Mouse (Mus musculus): ENCODE data around the gene Dst. TPM values are rescaled to one million over a fixed set of nuclear protein-coding genes. Genes with fewer than 3 reads are reported as not detected.

The Dst gene
- total and polyA plus RNA-seq, 3 experiments = 66.7 to 404 (median 334) TPM

DNA sequence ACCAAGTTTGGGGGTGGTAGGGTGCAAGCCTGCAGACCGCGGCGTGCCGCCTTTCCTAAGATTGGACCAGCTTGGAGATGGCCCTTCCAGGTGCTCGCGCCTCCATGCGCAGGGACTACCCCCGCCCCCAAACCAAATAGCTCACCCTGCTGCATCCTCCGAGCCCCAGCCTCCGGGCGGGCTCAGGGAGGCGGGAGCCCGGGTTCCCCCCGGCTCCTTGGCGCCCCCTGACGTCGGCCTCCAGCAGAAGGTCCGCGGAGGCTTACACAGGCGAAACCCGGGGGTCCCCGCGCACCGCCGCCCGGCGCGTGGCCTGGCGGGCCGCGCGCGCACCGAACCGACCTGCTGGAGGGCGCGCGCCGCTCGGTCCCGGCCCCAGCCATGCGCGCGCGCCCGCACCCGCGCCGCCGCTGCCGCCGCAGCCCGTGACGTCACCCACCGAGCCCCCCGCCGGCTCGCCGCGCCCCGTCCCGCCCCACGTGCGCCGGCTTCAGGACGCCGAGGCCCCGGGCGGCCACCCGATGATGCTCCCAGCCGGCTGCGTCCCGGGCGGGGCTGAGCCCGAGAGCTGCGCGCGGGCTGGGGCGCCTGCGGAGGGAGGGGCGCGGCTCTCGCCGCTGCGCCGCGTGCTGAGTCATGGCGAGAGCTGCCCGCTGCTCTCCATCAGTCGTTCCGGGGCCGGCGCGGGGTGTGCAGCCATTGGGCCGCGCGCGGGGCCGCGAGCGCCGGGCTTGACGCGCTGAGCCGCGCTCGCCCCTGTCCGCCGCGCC is 419 bp upstream of the Dst start, which contains the start of gene Bend6:
Gene Bend6 (minus strand): TSS at position 396 of the 770 bp plus-strand sequence.
- no peaks in the 10 kb centered on the region for H3K79me2 ChIP-seq (replicated peaks; ENCODE audit: control insufficient read depth, insufficient read depth, low read length)
- peak within 1 kb of the TSS; percentile 60 for H3K4me3 ChIP-seq
- peak; percentile 83 to 84 for DNase-seq
- peak within 1 kb of the TSS; percentile 33; the same call in 1 of the 2 replicates for H3K27ac ChIP-seq
- H3K27me3 ChIP-seq (ENCODE audit: control insufficient read depth, insufficient read depth, low read length) = no peaks in the 10 kb centered on the region; the same call in 1 of the 2 replicates
- no peaks in the 10 kb centered on the region; the same call in none of the 2 replicates for H3K4me1 ChIP-seq (ENCODE audit: control insufficient read depth, insufficient read depth, low read length)
- H3K9ac ChIP-seq (ENCODE audit: low read depth, low read length) = peak within 1 kb of the TSS; percentile 75
- TF ChIP-seq CTCF (IDR thresholded peaks at IDR 0.05) (peak; percentile 66), EP300 (IDR thresholded peaks at IDR 0.05; ENCODE audit: insufficient read depth, low read depth, low read length) (no peak), POLR2A (IDR thresholded peaks at IDR 0.05; ENCODE audit: insufficient read depth, low read depth, low read length) (no peak)
- intact Hi-C loops (cut with DNase I) = loop anchor here (5.0 kb wide), 1 partner anchor 40 kb away; no protein-coding TSS in a partner anchor
- H3K36me3 ChIP-seq (ENCODE audit: control insufficient read depth, insufficient read depth, low read length) = no peaks in the 10 kb centered on the region
- under 1% methylated on average over 87 of the region's 110 CpGs for WGBS

DNA sequence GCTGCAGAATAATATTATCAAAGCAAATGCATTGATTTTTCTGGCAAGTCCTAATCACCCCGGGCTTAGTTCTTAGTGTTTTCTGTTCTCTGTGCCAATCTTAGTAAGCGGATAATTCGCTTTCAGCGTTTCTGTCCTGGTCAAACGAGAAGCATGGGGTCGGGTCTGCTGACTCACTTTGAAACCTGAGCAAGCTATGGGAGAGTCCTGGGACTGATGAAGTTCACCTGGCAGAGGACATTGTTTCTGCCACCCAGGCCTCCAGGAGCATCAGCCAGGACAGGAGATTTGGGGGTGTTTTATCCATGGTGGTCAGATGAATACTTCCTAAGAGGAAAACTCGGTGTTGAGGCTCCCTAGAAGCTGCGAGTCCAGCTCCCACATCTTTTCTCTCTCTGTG is 3.6 kb downstream of the Dst start:
- Histone ChIP-seq H3K27ac (no peak overlapping the region), H3K9ac (ENCODE audit: low read depth, low read length) (no peak overlapping the region), H3K27me3 (ENCODE audit: control insufficient read depth, insufficient read depth, low read length) (no peaks in the 10 kb centered on the region; the same call in 1 of the 2 replicates), H3K79me2 (replicated peaks; ENCODE audit: control insufficient read depth, insufficient read depth, low read length) (no peaks in the 10 kb centered on the region), H3K4me3 (no peak overlapping the region), H3K36me3 (ENCODE audit: control insufficient read depth, insufficient read depth, low read length) (no peaks in the 10 kb centered on the region), H3K4me1 (ENCODE audit: control insufficient read depth, insufficient read depth, low read length) (no peaks in the 10 kb centered on the region)
- intact Hi-C loops (cut with DNase I) = no loop called here
- 73% methylated on average over 8 of the region's 8 CpGs for WGBS
- DNase-seq = no peak
- TF ChIP-seq POLR2A (IDR thresholded peaks at IDR 0.05; ENCODE audit: insufficient read depth, low read depth, low read length) = no peak
- no peak for TF ChIP-seq CTCF (IDR thresholded peaks at IDR 0.05)
- no peak for TF ChIP-seq EP300 (IDR thresholded peaks at IDR 0.05; ENCODE audit: insufficient read depth, low read depth, low read length)

- 81% methylated on average over 5 of the region's 5 CpGs for WGBS
- H3K4me1 ChIP-seq (ENCODE audit: control insufficient read depth, insufficient read depth, low read length) = no peaks in the 10 kb centered on the region
- H3K79me2 ChIP-seq (replicated peaks; ENCODE audit: control insufficient read depth, insufficient read depth, low read length) = no peaks in the 10 kb centered on the region
- H3K36me3 ChIP-seq (ENCODE audit: control insufficient read depth, insufficient read depth, low read length) = no peaks in the 10 kb centered on the region
- H3K27me3 ChIP-seq (ENCODE audit: control insufficient read depth, insufficient read depth, low read length) = no peaks in the 10 kb centered on the region
- H3K4me3 ChIP-seq = no peak overlapping the region
- DNase-seq = no peak
- TF ChIP-seq CTCF (IDR thresholded peaks at IDR 0.05) (no peak), POLR2A (IDR thresholded peaks at IDR 0.05; ENCODE audit: insufficient read depth, low read depth, low read length) (no peak), EP300 (IDR thresholded peaks at IDR 0.05; ENCODE audit: insufficient read depth, low read depth, low read length) (no peak)
- no peak overlapping the region for H3K9ac ChIP-seq (ENCODE audit: low read depth, low read length)
- intact Hi-C loops (cut with DNase I) = no loop called here
- H3K27ac ChIP-seq = no peak overlapping the region
Measured at GRCm38 (mm10) chr1:33916554-33916953, 8.5 kb downstream of the Dst start.

DNA sequence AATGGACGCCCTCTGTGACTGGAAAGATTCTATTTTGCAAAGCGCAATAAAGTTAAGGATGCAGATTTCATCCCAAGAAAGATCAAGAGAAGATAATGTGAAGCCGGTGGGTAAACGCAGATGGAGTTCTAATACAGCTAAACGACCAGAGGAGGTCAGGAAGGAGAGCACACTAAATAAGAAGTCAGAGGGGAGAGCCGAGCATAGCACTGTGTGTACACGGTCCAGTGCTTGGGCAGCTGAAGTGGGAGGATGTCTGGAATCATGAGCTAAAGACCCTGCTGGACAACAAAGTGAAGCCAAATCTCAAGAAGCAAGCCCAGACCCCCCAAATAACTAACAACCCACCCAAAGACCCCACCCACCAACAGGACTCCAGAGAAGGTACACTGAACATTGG is 14.9 kb downstream of the Dst start:
- H3K9ac ChIP-seq (ENCODE audit: low read depth, low read length) = no peak overlapping the region
- no peaks in the 10 kb centered on the region for H3K79me2 ChIP-seq (replicated peaks; ENCODE audit: control insufficient read depth, insufficient read depth, low read length)
- H3K4me1 ChIP-seq (ENCODE audit: control insufficient read depth, insufficient read depth, low read length) = no peaks in the 10 kb centered on the region
- intact Hi-C loops (cut with DNase I) = no loop called here
- no peak overlapping the region for H3K27ac ChIP-seq
- 75% methylated on average over 7 of the region's 7 CpGs for WGBS
- no peaks in the 10 kb centered on the region for H3K27me3 ChIP-seq (ENCODE audit: control insufficient read depth, insufficient read depth, low read length)
- H3K4me3 ChIP-seq = no peak overlapping the region
- no peak for DNase-seq
- TF ChIP-seq POLR2A (IDR thresholded peaks at IDR 0.05; ENCODE audit: insufficient read depth, low read depth, low read length) (no peak), EP300 (IDR thresholded peaks at IDR 0.05; ENCODE audit: insufficient read depth, low read depth, low read length) (no peak), CTCF (IDR thresholded peaks at IDR 0.05) (no peak)
- no peaks in the 10 kb centered on the region for H3K36me3 ChIP-seq (ENCODE audit: control insufficient read depth, insufficient read depth, low read length)

DNA sequence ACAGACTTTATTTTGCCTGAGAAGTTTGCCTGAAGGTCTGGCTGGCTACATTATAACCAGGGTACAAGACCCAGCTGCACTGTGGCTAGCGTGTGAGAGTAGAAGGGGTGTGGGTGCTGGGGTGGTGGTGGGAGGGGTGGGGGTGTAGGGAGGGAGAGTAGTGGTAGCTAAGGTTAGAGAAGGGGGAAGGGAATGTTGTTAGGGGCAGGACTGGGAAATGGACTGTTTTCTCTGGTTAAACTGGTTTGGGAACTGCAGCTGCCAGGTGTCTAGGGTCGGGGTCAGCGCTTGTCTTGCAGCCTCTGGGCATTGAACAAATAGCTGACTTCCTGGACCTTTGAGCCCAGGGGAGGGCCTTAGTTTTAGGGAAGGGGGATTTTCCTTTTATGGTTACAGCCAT is 17.3 kb downstream of the Dst start:
- H3K27me3 ChIP-seq (ENCODE audit: control insufficient read depth, insufficient read depth, low read length) = no peaks in the 10 kb centered on the region
- WGBS = 71% methylated on average over 3 of the region's 3 CpGs
- intact Hi-C loops (cut with DNase I) = no loop called here

GRCm38 (mm10) chr1:33927466-33927865 is 19.4 kb downstream of the Dst start:
- Histone ChIP-seq H3K4me3 (no peak overlapping the region), H3K79me2 (replicated peaks; ENCODE audit: control insufficient read depth, insufficient read depth, low read length) (no peaks in the 10 kb centered on the region), H3K36me3 (ENCODE audit: control insufficient read depth, insufficient read depth, low read length) (no peaks in the 10 kb centered on the region), H3K27me3 (ENCODE audit: control insufficient read depth, insufficient read depth, low read length) (no peaks in the 10 kb centered on the region), H3K4me1 (ENCODE audit: control insufficient read depth, insufficient read depth, low read length) (no peaks in the 10 kb centered on the region), H3K27ac (no peak overlapping the region), H3K9ac (ENCODE audit: low read depth, low read length) (no peak overlapping the region)
- TF ChIP-seq EP300 (IDR thresholded peaks at IDR 0.05; ENCODE audit: insufficient read depth, low read depth, low read length) (no peak), CTCF (IDR thresholded peaks at IDR 0.05) (no peak), POLR2A (IDR thresholded peaks at IDR 0.05; ENCODE audit: insufficient read depth, low read depth, low read length) (no peak)
- intact Hi-C loops (cut with DNase I) = no loop called here
- WGBS = 86% methylated on average over 7 of the region's 7 CpGs
- no peak for DNase-seq

More for the DNA sequence above, 17.3 kb downstream of the Dst start:
- H3K9ac ChIP-seq (ENCODE audit: low read depth, low read length) = no peak overlapping the region
- DNase-seq = no peak
- H3K36me3 ChIP-seq (ENCODE audit: control insufficient read depth, insufficient read depth, low read length) = no peaks in the 10 kb centered on the region
- no peak overlapping the region for H3K27ac ChIP-seq
- TF ChIP-seq EP300 (IDR thresholded peaks at IDR 0.05; ENCODE audit: insufficient read depth, low read depth, low read length) (no peak), POLR2A (IDR thresholded peaks at IDR 0.05; ENCODE audit: insufficient read depth, low read depth, low read length) (no peak), CTCF (IDR thresholded peaks at IDR 0.05) (no peak)
- H3K79me2 ChIP-seq (replicated peaks; ENCODE audit: control insufficient read depth, insufficient read depth, low read length) = no peaks in the 10 kb centered on the region
- H3K4me3 ChIP-seq = no peak overlapping the region
- no peaks in the 10 kb centered on the region for H3K4me1 ChIP-seq (ENCODE audit: control insufficient read depth, insufficient read depth, low read length)
